Mouse (Mus musculus) ES-Bruce4 (cell line): Measurements from ENCODE around the gene Slc16a14.

ENCODE experiments used
- CTCF ChIP-seq: IDR thresholded peaks from one replicate; pipeline ENCODE4 v1.8.1; 2011; ENCODE audit warnings: low read depth, low read length
- EP300 ChIP-seq: IDR thresholded peaks from 2 replicates; pipeline ENCODE4 v1.6.1; 2011; ENCODE audit warnings: low read depth, low read length; ENCODE audit not compliant: insufficient read depth
- POLR2A ChIP-seq: IDR thresholded peaks from one replicate; pipeline ENCODE4 v1.8.1; 2011; ENCODE audit warnings: low read length; ENCODE audit not compliant: insufficient read depth

DNA sequence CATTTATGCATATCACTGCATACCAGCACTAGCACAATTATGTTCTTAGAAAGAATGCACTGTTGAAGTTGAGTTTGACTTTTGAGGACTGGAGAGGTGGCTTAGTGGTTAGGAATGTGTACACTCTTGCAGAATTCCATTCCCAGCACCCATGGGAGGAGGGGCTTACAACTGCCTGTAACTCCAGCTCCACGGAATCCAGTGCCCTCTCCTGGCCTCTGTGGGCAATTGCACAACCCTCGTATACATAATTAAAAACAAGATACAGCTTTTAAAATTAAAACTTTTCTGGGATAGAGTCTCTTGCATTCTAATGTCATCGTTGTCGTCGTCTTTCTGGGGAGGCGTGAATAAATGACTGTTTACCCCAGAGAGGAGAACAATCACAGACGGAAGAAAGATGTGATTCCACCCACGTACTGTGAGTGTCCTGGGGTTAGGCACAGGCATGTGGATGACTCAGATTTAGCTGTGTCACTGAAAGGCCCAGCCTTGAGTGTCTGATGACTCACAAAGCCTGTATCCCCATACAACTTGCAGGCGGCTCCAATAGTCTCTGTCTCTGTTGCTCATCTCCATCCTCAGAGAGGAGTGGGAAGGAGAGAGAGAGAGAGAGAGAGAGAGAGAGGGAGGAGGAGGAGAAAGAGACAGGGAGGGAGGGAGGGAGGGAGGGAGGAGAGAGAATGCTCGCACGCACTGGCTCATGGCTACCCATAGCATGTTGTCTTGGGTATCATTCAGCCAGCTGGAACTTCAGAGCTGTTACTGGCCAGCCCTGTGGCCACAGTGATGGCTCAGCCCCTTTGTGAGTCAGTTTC, 53.5 kb downstream of the Slc16a14 start:
- TF ChIP-seq CTCF = peak; percentile 84
- TF ChIP-seq POLR2A = no peak
- TF ChIP-seq EP300 = 0 out of 2 replicates have a peak, but pooled peaks have one; percentile 33
